Mouse (Mus musculus): ENCODE measurements around the gene Cacna1c. TPM values are rescaled to one million over a fixed set of nuclear protein-coding genes. Genes with fewer than 3 reads are reported as not detected.

Cacna1c gene
- polyA plus RNA-seq, 1 experiment = 0.11 TPM

DNA sequence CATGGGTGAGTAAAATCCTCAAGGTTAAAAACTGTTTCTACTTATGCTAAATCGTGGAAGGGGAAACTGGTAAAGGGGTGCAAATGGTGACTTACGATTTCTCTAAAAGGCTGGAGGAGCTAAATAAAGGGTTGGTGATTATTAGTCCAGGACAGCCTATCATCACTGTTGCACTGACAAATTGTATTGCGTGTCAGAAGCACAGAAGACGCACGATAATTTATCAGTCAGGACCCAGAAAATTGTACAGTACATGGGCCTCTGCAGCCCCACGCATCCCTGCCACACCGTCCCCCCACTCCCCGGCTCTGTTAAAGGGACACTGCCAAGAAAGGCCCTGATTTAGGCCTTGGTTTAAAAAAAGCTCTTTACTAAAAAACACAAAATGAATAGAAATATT, 352.7 kb downstream of the Cacna1c start:
- no peaks in the 10 kb centered on the region for H3K4me1 ChIP-seq (ENCODE audit: control insufficient read depth, insufficient read depth, low read length)
- no peak overlapping the region for H3K4me3 ChIP-seq (ENCODE audit: insufficient read depth, low read length)
- H3K27ac ChIP-seq (ENCODE audit: insufficient read depth, low read depth, low read length) = no peak overlapping the region
- TF ChIP-seq POLR2A (IDR thresholded peaks at IDR 0.05; ENCODE audit: borderline replicate concordance, low read depth, low read length) = no peak
- no peak for TF ChIP-seq CTCF (IDR thresholded peaks at IDR 0.05; ENCODE audit: low read depth, low read length)

DNA sequence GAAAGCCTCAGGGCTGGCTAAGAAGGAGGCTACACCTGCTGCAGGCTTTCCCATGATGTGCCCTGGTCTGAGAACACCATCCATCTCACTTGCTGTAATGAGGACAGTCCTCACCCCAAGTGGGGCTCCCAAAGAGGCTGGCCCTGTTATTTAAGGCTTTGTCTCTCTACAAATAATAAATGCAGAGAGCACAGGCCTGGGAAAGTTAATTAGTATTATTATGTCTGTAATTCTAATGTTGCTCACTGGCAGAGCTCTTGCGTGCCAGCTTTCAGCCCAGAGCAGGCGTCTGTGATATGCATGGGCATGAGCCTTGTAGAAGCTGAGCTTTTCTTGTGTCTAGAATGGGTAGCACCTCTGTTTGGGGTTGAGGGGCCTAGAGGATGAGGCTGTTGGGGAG, 354.3 kb downstream of the Cacna1c start:
- no peak overlapping the region for H3K4me3 ChIP-seq (ENCODE audit: insufficient read depth, low read length)
- TF ChIP-seq CTCF (IDR thresholded peaks at IDR 0.05; ENCODE audit: low read depth, low read length) (no peak), POLR2A (IDR thresholded peaks at IDR 0.05; ENCODE audit: borderline replicate concordance, low read depth, low read length) (no peak)

GRCm38 (mm10) chr6:118838919-118839915, 357.0 kb downstream of the Cacna1c start:
- Histone ChIP-seq H3K4me1 (ENCODE audit: control insufficient read depth, insufficient read depth, low read length) (no peaks in the 10 kb centered on the region), H3K27ac (ENCODE audit: insufficient read depth, low read depth, low read length) (no peak overlapping the region), H3K4me3 (ENCODE audit: insufficient read depth, low read length) (no peak overlapping the region)
- TF ChIP-seq CTCF (IDR thresholded peaks at IDR 0.05; ENCODE audit: low read depth, low read length) = no peak
- no peak for TF ChIP-seq POLR2A (IDR thresholded peaks at IDR 0.05; ENCODE audit: borderline replicate concordance, low read depth, low read length)

More for the DNA sequence above, 354.3 kb downstream of the Cacna1c start:
- Histone ChIP-seq H3K4me1 (ENCODE audit: control insufficient read depth, insufficient read depth, low read length) (no peaks in the 10 kb centered on the region), H3K27ac (ENCODE audit: insufficient read depth, low read depth, low read length) (no peak overlapping the region)

GRCm38 (mm10) chr6:118836693-118837092, 359.5 kb downstream of the Cacna1c start:
- H3K4me3 ChIP-seq (ENCODE audit: insufficient read depth, low read length) = no peak overlapping the region
- no peaks in the 10 kb centered on the region for H3K4me1 ChIP-seq (ENCODE audit: control insufficient read depth, insufficient read depth, low read length)
- TF ChIP-seq CTCF (IDR thresholded peaks at IDR 0.05; ENCODE audit: low read depth, low read length) (no peak), POLR2A (IDR thresholded peaks at IDR 0.05; ENCODE audit: borderline replicate concordance, low read depth, low read length) (no peak)
- no peak overlapping the region for H3K27ac ChIP-seq (ENCODE audit: insufficient read depth, low read depth, low read length)

DNA sequence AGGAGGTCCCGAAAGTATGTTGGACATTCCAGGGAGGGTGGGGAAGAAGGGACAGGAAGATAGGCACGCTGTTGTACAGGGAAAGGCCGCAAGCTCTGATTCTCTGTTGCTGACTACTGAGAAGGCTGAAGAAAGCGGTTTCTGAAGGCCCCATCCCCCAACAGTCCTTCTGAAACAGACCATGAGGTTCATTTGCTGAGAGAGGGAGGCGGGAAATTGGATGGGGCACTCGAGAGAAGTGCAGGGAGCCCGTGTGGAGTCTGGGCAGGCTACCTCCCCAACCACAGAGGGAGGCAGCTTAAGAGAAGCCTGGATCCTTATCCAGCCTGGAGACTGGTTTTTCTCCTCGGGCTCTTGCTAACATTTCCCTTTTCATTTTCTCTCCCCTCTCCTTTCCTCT, 362.2 kb downstream of the Cacna1c start:
- H3K4me1 ChIP-seq (ENCODE audit: control insufficient read depth, insufficient read depth, low read length) = no peaks in the 10 kb centered on the region
- no peak for TF ChIP-seq POLR2A (IDR thresholded peaks at IDR 0.05; ENCODE audit: borderline replicate concordance, low read depth, low read length)
- TF ChIP-seq CTCF (IDR thresholded peaks at IDR 0.05; ENCODE audit: low read depth, low read length) = no peak
- no peak overlapping the region for H3K27ac ChIP-seq (ENCODE audit: insufficient read depth, low read depth, low read length)
- no peak overlapping the region for H3K4me3 ChIP-seq (ENCODE audit: insufficient read depth, low read length)

GRCm38 (mm10) chr6:118833049-118833448, 363.2 kb downstream of the Cacna1c start:
- Histone ChIP-seq H3K4me1 (ENCODE audit: control insufficient read depth, insufficient read depth, low read length) (no peaks in the 10 kb centered on the region), H3K4me3 (ENCODE audit: insufficient read depth, low read length) (no peak overlapping the region), H3K27ac (ENCODE audit: insufficient read depth, low read depth, low read length) (no peak overlapping the region)
- no peak for TF ChIP-seq CTCF (IDR thresholded peaks at IDR 0.05; ENCODE audit: low read depth, low read length)
- TF ChIP-seq POLR2A (IDR thresholded peaks at IDR 0.05; ENCODE audit: borderline replicate concordance, low read depth, low read length) = no peak

DNA sequence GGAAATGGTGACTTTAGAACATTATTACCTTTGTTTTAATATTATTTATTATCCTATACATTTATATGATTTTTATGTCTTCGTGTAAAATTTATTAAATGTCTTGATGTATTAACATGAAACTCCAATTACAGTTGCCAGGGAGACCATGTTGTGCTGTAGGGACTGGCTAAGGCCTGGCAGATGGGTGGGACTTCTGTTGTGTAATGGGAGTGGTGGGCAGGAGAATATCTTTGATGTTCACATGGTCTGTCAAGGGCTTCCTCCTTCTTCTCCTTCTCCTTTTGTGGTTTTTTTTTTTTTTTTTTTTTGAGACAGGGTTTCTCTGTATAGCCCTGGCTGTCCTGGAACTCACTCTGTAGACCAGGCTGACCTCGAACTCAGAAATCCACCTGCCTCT, 363.6 kb downstream of the Cacna1c start:
- no peak overlapping the region for H3K27ac ChIP-seq (ENCODE audit: insufficient read depth, low read depth, low read length)
- TF ChIP-seq CTCF (IDR thresholded peaks at IDR 0.05; ENCODE audit: low read depth, low read length) (no peak), POLR2A (IDR thresholded peaks at IDR 0.05; ENCODE audit: borderline replicate concordance, low read depth, low read length) (no peak)
- no peak overlapping the region for H3K4me3 ChIP-seq (ENCODE audit: insufficient read depth, low read length)
- H3K4me1 ChIP-seq (ENCODE audit: control insufficient read depth, insufficient read depth, low read length) = no peaks in the 10 kb centered on the region

GRCm38 (mm10) chr6:118830851-118831250, 365.4 kb downstream of the Cacna1c start:
- H3K4me3 ChIP-seq (ENCODE audit: insufficient read depth, low read length) = no peak overlapping the region
- H3K27ac ChIP-seq (ENCODE audit: insufficient read depth, low read depth, low read length) = no peak overlapping the region
- H3K4me1 ChIP-seq (ENCODE audit: control insufficient read depth, insufficient read depth, low read length) = no peaks in the 10 kb centered on the region
- TF ChIP-seq CTCF (IDR thresholded peaks at IDR 0.05; ENCODE audit: low read depth, low read length) = no peak
- TF ChIP-seq POLR2A (IDR thresholded peaks at IDR 0.05; ENCODE audit: borderline replicate concordance, low read depth, low read length) = no peak

GRCm38 (mm10) chr6:118828187-118828586, 368.0 kb downstream of the Cacna1c start:
- Histone ChIP-seq H3K27ac (ENCODE audit: insufficient read depth, low read depth, low read length) (no peak overlapping the region), H3K4me1 (ENCODE audit: control insufficient read depth, insufficient read depth, low read length) (no peaks in the 10 kb centered on the region), H3K4me3 (ENCODE audit: insufficient read depth, low read length) (no peak overlapping the region)
- TF ChIP-seq CTCF (IDR thresholded peaks at IDR 0.05; ENCODE audit: low read depth, low read length) (no peak), POLR2A (IDR thresholded peaks at IDR 0.05; ENCODE audit: borderline replicate concordance, low read depth, low read length) (no peak)

DNA sequence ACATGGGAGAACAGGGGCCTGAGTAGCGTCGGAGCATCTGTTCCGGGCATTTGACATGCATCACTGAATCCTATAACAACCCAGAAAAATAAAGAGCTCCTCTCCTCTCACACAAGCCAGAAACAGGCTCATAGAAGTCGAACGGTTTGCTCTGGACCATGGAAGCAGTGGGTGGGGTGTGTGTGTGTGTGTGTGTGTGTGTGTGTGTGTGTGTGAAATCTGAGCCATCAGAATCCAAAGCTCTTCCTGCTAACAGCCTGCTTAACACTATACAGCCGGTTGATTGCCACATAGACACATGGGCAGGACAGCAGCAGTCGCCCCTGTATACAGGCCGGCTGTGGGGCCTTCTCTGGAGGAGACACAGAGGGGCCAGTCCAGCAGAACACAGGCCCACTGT, 368.7 kb downstream of the Cacna1c start:
- H3K27ac ChIP-seq (ENCODE audit: insufficient read depth, low read depth, low read length) = no peak overlapping the region
- H3K4me1 ChIP-seq (ENCODE audit: control insufficient read depth, insufficient read depth, low read length) = no peaks in the 10 kb centered on the region
- no peak for TF ChIP-seq POLR2A (IDR thresholded peaks at IDR 0.05; ENCODE audit: borderline replicate concordance, low read depth, low read length)
- TF ChIP-seq CTCF (IDR thresholded peaks at IDR 0.05; ENCODE audit: low read depth, low read length) = no peak
- H3K4me3 ChIP-seq (ENCODE audit: insufficient read depth, low read length) = no peak overlapping the region
